Mouse (Mus musculus) myocyte (in vitro differentiated cells): Measurements from ENCODE around the gene Stoml1. TPM values are rescaled to one million over a fixed set of nuclear protein-coding genes. Genes with fewer than 3 reads are reported as not detected.

ENCODE experiments used
- H3K27me3 ChIP-seq: one replicate; pipeline ENCODE4 v1.6.1; 2011; ENCODE audit not compliant: control insufficient read depth, insufficient read depth, insufficient read length
- H3K36me3 ChIP-seq: one replicate; pipeline ENCODE4 v1.6.1; 2011; ENCODE audit not compliant: control insufficient read depth, insufficient read depth
- H3K4me2 ChIP-seq: one replicate; pipeline ENCODE4 v1.6.1; 2011; ENCODE audit warnings: low read depth, control low read depth
- H3K4me3 ChIP-seq: one replicate; pipeline ENCODE4 v1.5.1; 2011; ENCODE audit warnings: mild to moderate bottlenecking, control low read depth, moderate library complexity
- H3K79me2 ChIP-seq: one replicate; pipeline ENCODE4 v1.6.1; 2011; ENCODE audit not compliant: control insufficient read depth, insufficient read depth
- H3ac ChIP-seq: one replicate; pipeline ENCODE4 v1.6.1; 2011; ENCODE audit not compliant: control insufficient read depth, insufficient read length
- CEBPB ChIP-seq: IDR thresholded peaks from 2 replicates; pipeline ENCODE4 v1.6.1; 2011; ENCODE audit warnings: mild to moderate bottlenecking, moderate library complexity; ENCODE audit not compliant: poor library complexity, insufficient read depth, severe bottlenecking
- E2F4 ChIP-seq: IDR thresholded peaks from one replicate; pipeline ENCODE4 v1.6.1; 2011; ENCODE audit warnings: mild to moderate bottlenecking, control low read depth, moderate library complexity; ENCODE audit not compliant: insufficient read depth
- MAX ChIP-seq: IDR thresholded peaks from one replicate; pipeline ENCODE4 v1.6.1; 2011; ENCODE audit warnings: low read depth, mild to moderate bottlenecking, control low read depth
- MYOD1 ChIP-seq, 3 experiments: IDR thresholded peaks; one replicate each; pipeline ENCODE4 v1.6.1; 2011; ENCODE audit warnings: control low read depth in 2 of 3, low read depth in 2 of 3, mild to moderate bottlenecking in 2 of 3, moderate library complexity in 1 of 3; ENCODE audit not compliant: insufficient read length in 2 of 3, control insufficient read depth in 1 of 3
- MYOG ChIP-seq, 3 experiments: IDR thresholded peaks; one replicate each; pipeline ENCODE4 v1.6.1; 2011; ENCODE audit warnings: control low read depth in 2 of 3, low read depth in 2 of 3, mild to moderate bottlenecking in 2 of 3; ENCODE audit not compliant: insufficient read length in 2 of 3, control insufficient read depth in 1 of 3, insufficient read depth in 1 of 3
- POLR2A ChIP-seq: IDR thresholded peaks from one replicate; pipeline ENCODE4 v1.6.1; 2011; ENCODE audit warnings: low read depth, mild to moderate bottlenecking, control low read depth, moderate library complexity; ENCODE audit not compliant: insufficient read length
- POLR2AphosphoS2 ChIP-seq: IDR thresholded peaks from one replicate; pipeline ENCODE4 v1.6.1; 2011; ENCODE audit warnings: low read depth, control low read depth; ENCODE audit not compliant: insufficient read length
- REST ChIP-seq: IDR thresholded peaks from one replicate; pipeline ENCODE4 v1.6.1; 2011; ENCODE audit warnings: mild to moderate bottlenecking, control low read depth, moderate library complexity; ENCODE audit not compliant: insufficient read depth, insufficient read length
- SRF ChIP-seq: IDR thresholded peaks from one replicate; pipeline ENCODE4 v1.6.1; 2011; ENCODE audit warnings: low read depth; ENCODE audit not compliant: control insufficient read depth, insufficient read length
- TCF12 ChIP-seq: IDR thresholded peaks from one replicate; pipeline ENCODE4 v1.6.1; 2011; ENCODE audit warnings: mild to moderate bottlenecking, control low read depth; ENCODE audit not compliant: poor library complexity, insufficient read depth, severe bottlenecking
- TCF3 ChIP-seq: IDR thresholded peaks from one replicate; pipeline ENCODE4 v1.6.1; 2011; ENCODE audit warnings: low read depth, control low read depth; ENCODE audit not compliant: insufficient read length
- USF1 ChIP-seq: IDR thresholded peaks from one replicate; pipeline ENCODE4 v1.6.1; 2011; ENCODE audit warnings: low read depth, mild to moderate bottlenecking, control low read depth, moderate library complexity
- polyA plus RNA-seq: library from polyadenylated mRNA; unstranded; fragments of >200 nt; fragmentation: generic; extraction: Trizol; gene quantifications from one replicate; pipeline ENCODE4 v1.2.1, GENCODE M21; 2012; ENCODE audit warnings: missing spikeins

Stoml1 gene
- polyA plus RNA-seq, 1 experiment, result 37.9 TPM

DNA sequence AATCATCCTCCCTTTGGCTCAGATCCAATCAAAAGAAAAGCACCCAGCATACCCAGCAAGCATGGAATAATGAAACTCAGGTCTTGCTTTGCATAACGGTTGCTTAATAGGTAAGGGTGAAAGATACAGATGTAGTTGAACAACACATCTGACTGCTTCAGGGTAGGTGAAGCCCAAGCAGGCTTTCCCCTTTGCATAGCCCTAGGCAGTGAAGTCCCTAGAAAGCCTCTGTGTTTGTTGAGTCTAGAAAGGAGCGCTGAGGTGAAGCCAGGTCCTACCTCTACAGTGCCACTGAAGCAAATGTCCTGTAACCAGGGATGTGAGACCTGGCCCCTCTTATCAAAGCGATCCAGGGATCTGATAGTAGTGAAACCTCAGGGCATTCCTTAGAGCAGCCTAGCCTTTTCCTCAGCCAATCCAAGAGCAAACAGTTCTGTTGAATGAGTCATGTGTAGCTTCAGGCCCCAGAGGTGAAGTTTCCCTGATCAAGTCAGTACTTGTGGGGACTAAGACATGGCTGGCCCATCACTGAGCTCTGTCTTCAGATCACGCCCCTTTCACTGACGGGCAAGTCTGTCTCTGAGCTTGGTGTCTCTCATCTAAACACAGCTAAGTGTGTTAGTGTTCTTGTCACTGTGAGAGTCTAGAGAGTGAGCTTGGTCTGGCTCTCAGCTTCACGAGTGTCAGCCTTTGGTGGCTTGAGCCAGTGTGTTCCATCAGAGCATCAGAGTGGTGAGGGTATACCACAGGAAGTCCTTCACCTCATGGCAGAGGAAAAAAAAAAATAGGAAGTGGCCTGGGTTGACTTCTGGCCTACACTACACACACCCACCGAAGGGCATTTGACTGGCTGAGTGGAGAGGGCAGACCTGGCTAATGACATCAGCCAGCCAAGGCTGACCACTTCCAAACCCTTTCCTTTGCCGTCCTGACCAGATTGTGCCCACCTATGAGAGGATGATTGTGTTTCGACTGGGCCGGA is 3.0 kb downstream of the Stoml1 start:
- Histone ChIP-seq H3K36me3 (no peaks in the 10 kb centered on the region), H3K79me2 (peaks cover 6% of the 10 kb centered on the region), H3K4me2 (no peak overlapping the region), H3ac (no peak overlapping the region), H3K4me3 (no peak overlapping the region), H3K27me3 (no peaks in the 10 kb centered on the region)
- no peak for TF ChIP-seq TCF12
- TF ChIP-seq POLR2A, result no peak

DNA sequence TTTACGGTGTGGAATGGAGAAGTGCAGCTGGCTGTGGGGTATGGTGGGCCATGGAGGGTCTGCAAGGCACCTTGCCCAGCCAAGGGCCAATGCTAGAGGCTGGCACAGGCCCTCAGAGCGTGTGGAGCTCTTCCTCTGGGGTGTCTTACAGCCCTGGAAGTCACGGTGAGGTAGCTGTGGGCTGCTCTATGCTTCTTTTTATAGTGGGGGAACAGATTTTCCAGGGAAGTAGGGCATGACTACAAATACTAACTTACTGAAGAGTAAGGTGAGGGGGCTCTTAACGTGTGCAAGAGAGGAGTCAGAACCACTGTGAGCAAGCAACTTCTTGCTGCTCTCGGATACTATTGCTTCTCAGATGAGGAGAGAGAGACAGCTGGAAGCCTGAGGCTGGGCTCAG is 9.5 kb downstream of the Stoml1 start:
- TF ChIP-seq MYOG (IDR thresholded peaks at IDR 0.05; ENCODE audit: control insufficient read depth in 1 of 3, insufficient read depth in 1 of 3, insufficient read length in 2 of 3, low read depth in 2 of 3) (no peak), SRF (no peak), MAX (no peak), E2F4 (no peak), CEBPB (no peak), POLR2AphosphoS2 (no peak), REST (no peak), TCF3 (no peak)
- Histone ChIP-seq H3ac (no peak overlapping the region), H3K27me3 (no peaks in the 10 kb centered on the region), H3K4me2 (no peak overlapping the region), H3K36me3 (peaks cover 5% of the 10 kb centered on the region), H3K79me2 (no peaks in the 10 kb centered on the region), H3K4me3 (no peak overlapping the region)

DNA sequence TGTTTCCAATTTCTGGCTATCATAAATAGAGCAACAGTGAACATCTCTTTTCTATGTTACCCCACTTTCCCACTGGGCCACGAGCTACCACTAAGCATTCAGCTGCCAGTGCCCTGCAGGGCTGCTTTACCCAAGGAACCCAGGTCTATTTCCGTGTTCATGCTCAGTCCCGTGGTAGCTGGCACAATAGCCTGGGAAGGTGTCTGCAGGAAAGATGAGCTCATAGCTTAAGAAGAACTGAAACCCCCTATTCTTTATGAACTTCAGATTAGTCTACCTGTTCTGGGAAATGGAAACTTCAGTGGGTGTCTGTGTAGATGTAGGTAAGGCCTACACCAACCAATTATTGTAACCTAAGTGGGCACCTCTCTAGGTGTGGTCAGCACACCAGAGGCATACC is 12.4 kb downstream of the Stoml1 start:
- TF ChIP-seq USF1 (no peak), SRF (no peak), CEBPB (no peak), TCF12 (no peak), MAX (no peak), MYOG (IDR thresholded peaks at IDR 0.05; ENCODE audit: control insufficient read depth in 1 of 3, insufficient read depth in 1 of 3, insufficient read length in 2 of 3, low read depth in 2 of 3) (no peak), POLR2AphosphoS2 (no peak), E2F4 (no peak), MYOD1 (IDR thresholded peaks at IDR 0.05; ENCODE audit: control insufficient read depth in 1 of 3, insufficient read length in 2 of 3, low read depth in 2 of 3) (no peak), POLR2A (no peak), REST (no peak), TCF3 (no peak)
- no peak overlapping the region for H3K4me2 ChIP-seq
- H3K79me2 ChIP-seq, result no peaks in the 10 kb centered on the region
- peaks cover 5% of the 10 kb centered on the region for H3K36me3 ChIP-seq
- no peak overlapping the region for H3K4me3 ChIP-seq
- H3K27me3 ChIP-seq, result no peaks in the 10 kb centered on the region
- no peak overlapping the region for H3ac ChIP-seq

DNA sequence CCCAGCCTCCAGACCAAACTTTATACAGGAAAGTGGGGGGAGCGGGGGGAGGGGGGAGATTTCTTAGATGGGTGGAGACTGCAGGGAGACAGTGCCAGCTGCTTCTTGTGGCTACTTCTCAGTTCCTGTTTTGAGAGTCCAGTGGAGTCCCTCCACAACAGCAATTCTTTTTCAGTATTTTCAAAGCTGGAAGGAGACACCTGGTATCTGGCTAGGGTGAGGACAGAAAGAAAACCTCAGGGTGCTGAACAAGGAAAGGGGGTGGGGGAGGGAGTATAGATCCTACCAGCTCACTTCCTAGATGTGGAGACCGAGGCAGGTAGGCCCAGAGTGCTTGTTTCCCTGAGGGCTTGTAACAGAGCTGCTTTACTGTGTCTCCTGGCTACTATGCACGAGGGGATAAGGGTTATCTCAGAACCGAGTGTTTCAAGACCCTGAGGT is 13.6 kb downstream of the Stoml1 start:
- H3K79me2 ChIP-seq, result no peaks in the 10 kb centered on the region
- H3K27me3 ChIP-seq, result no peaks in the 10 kb centered on the region
- TF ChIP-seq SRF, result no peak
- TF ChIP-seq MYOD1 (IDR thresholded peaks at IDR 0.05; ENCODE audit: control insufficient read depth in 1 of 3, insufficient read length in 2 of 3, low read depth in 2 of 3), result peak in 1 of 3 experiments; percentile 31
- TF ChIP-seq MYOG (IDR thresholded peaks at IDR 0.05; ENCODE audit: control insufficient read depth in 1 of 3, insufficient read depth in 1 of 3, insufficient read length in 2 of 3, low read depth in 2 of 3), result peak in 1 of 3 experiments; percentile 9
- no peak overlapping the region for H3ac ChIP-seq
- no peak overlapping the region for H3K4me3 ChIP-seq
- peaks cover 5% of the 10 kb centered on the region for H3K36me3 ChIP-seq
- peak overlapping the region; percentile 74 for H3K4me2 ChIP-seq

DNA sequence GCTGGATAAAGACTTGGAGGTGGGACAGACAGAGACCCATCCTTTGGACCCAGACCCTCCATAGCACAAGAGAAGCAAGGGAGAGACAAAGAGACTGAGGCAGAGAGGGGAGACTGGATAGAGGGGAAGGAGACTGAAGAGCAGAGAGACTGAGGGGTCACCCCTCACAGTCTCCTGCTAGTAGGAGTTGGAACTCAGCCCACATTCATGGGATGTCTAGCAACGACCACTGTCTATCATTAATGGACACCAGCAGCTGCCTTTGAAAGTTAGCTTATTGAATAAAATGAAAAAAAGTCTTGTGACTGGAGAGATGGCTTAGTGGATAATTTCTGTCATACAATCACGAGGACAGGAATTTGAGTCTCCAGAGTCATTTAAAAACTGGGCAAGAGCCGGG is 14.1 kb downstream of the Stoml1 start:
- Histone ChIP-seq H3K4me2 (peak overlapping the region; percentile 74), H3K27me3 (no peaks in the 10 kb centered on the region), H3ac (no peak overlapping the region), H3K79me2 (no peaks in the 10 kb centered on the region), H3K4me3 (no peak overlapping the region), H3K36me3 (peaks cover 1% of the 10 kb centered on the region)
- peak in 2 of 3 experiments; percentile 42 to 57 for TF ChIP-seq MYOD1 (IDR thresholded peaks at IDR 0.05; ENCODE audit: control insufficient read depth in 1 of 3, insufficient read length in 2 of 3, low read depth in 2 of 3)
- TF ChIP-seq POLR2AphosphoS2, result no peak
